Comparison of ENCODE assay signal across 10 mouse cellular contexts in genomic region chr2:132689188-132689568, GRCm38 (mm10). TPM values are rescaled to one million over a fixed set of nuclear protein-coding genes. Genes with fewer than 3 reads are reported as not detected.
A peak's percentile ranks its signal among the peaks of the same experiment; 100 is the strongest.
DNase-seq lines count a peak whose midpoint lies in the region; ATAC-seq and TF ChIP-seq lines count a peak whose summit lies in the region.
"Had no signal": no experiment of that assay in that cellular context is flagged by ENCODE, and none has a peak within 500 bp of the region (broad histone marks: within the 10 kb centered on the region; RNA-seq: fewer than 3 reads in every experiment).

No protein-coding gene starts in this region.

- no peak for TF ChIP-seq EP300 in liver, postnatal 0 days (IDR thresholded peaks at IDR 0.05; ENCODE audit: low read depth)

- peaks cover 44% of the 10 kb centered on the region for H3K4me1 ChIP-seq in heart, embryonic 13.5 days
- peaks cover 32% of the 10 kb centered on the region for H3K4me1 ChIP-seq in bone marrow macrophage, adult 2 months (ENCODE audit: control insufficient read depth, insufficient read depth, low read length)
- H3K4me1 ChIP-seq in liver, postnatal 0 days (ENCODE audit: insufficient read depth): peaks cover 54% of the 10 kb centered on the region
- H3K4me1 ChIP-seq in hindbrain, embryonic 14.5 days (replicated peaks; ENCODE audit: control insufficient read depth, insufficient read depth, low read length): peaks cover 4% of the 10 kb centered on the region; the same call in 1 of the 2 replicates

- H3K27me3 ChIP-seq in heart, embryonic 13.5 days (replicated peaks): no peaks in the 10 kb centered on the region
- H3K27me3 ChIP-seq in liver, postnatal 0 days (ENCODE audit: insufficient read depth, low read length): no peaks in the 10 kb centered on the region
- no peaks in the 10 kb centered on the region for H3K27me3 ChIP-seq in hindbrain, embryonic 14.5 days (ENCODE audit: control insufficient read depth, insufficient read depth, low read length)
- H3K27me3 ChIP-seq: hindbrain, embryonic 12.5 days; Patski had no signal

- no peak for TF ChIP-seq CTCF in bone marrow macrophage, adult 2 months (IDR thresholded peaks at IDR 0.05; ENCODE audit: low read depth, low read length)
- TF ChIP-seq CTCF in liver, postnatal 0 days (IDR thresholded peaks at IDR 0.05; ENCODE audit: low read depth): no peak

- 0 out of 2 replicates have a peak overlapping the region, but pooled peaks have one; percentile 7 for H3K4me2 ChIP-seq in heart, embryonic 13.5 days
- no peak overlapping the region for H3K4me2 ChIP-seq in liver, postnatal 0 days (ENCODE audit: low read depth, low read length)
- no peak overlapping the region for H3K4me2 ChIP-seq in hindbrain, embryonic 14.5 days (replicated peaks)
- H3K4me2 ChIP-seq: hindbrain, embryonic 12.5 days had no signal

- DNase-seq in heart, adult 8-10 months (ENCODE audit: low spot score): no peak
- DNase-seq in CD4-positive helper T cell, adult 2 months (ENCODE audit: low read depth, low spot score): peak; percentile 53
- no peak for DNase-seq in liver, postnatal 0 days
- DNase-seq in frontal cortex, postnatal 14 days (ENCODE audit: low spot score in 2 of 2): no peak
- no peak for DNase-seq in hindbrain, embryonic 14.5 days (ENCODE audit: low spot score)

- no peak for ATAC-seq in heart, embryonic 13.5 days (ENCODE audit: extremely low read depth, insufficient number of reproducible peaks, low FRiP score, low TSS enrichment)
- no peak for ATAC-seq in liver, postnatal 0 days
- no peak for ATAC-seq in erythroid progenitor cell, adult 5-6 weeks (replicated peaks; ENCODE audit: low FRiP score, poor library complexity, severe bottlenecking)
- ATAC-seq in hindbrain, embryonic 14.5 days (ENCODE audit: low FRiP score): no peak
- ATAC-seq: Patski had no signal

- 76% methylated on average over 4 of the region's 4 CpGs for whole genome bisulfite sequencing in heart, embryonic 13.5 days
- 40% methylated on average over 4 of the region's 4 CpGs for WGBS in liver, postnatal 0 days (ENCODE audit: insufficient replicate concordance)
- 72% methylated on average over 4 of the region's 4 CpGs for WGBS in hindbrain, embryonic 14.5 days

- H3K36me3 ChIP-seq in heart, embryonic 13.5 days: peaks cover 14% of the 10 kb centered on the region
- H3K36me3 ChIP-seq in liver, postnatal 0 days (replicated peaks; ENCODE audit: insufficient read depth, low read length): no peaks in the 10 kb centered on the region
- H3K36me3 ChIP-seq in hindbrain, embryonic 14.5 days (replicated peaks; ENCODE audit: control insufficient read depth, insufficient read depth): peaks cover 18% of the 10 kb centered on the region; the same call in 1 of the 2 replicates
- H3K36me3 ChIP-seq: hindbrain, embryonic 12.5 days had no signal

- TF ChIP-seq POLR2A in bone marrow macrophage, adult 2 months (IDR thresholded peaks at IDR 0.05; ENCODE audit: borderline replicate concordance, low read depth, low read length): no peak

- peak overlapping the region; percentile 25 for H3K27ac ChIP-seq in heart, embryonic 13.5 days (replicated peaks)
- H3K27ac ChIP-seq in bone marrow macrophage, adult 2 months (ENCODE audit: insufficient read depth, low read depth, low read length): peak overlapping the region; percentile 79
- H3K27ac ChIP-seq in liver, postnatal 0 days (ENCODE audit: low read depth): peak overlapping the region; percentile 87
- no peak overlapping the region for H3K27ac ChIP-seq in hindbrain, embryonic 14.5 days
- H3K27ac ChIP-seq: hindbrain, embryonic 12.5 days had no signal

- no peak overlapping the region for H3K4me3 ChIP-seq in heart, embryonic 13.5 days
- no peak overlapping the region for H3K4me3 ChIP-seq in bone marrow macrophage, adult 2 months (ENCODE audit: insufficient read depth, low read length)
- no peak overlapping the region for H3K4me3 ChIP-seq in liver, postnatal 0 days (ENCODE audit: low read depth, low read length)
- H3K4me3 ChIP-seq in hindbrain, embryonic 14.5 days (replicated peaks; ENCODE audit: low read length): no peak overlapping the region
- H3K4me3 ChIP-seq: hindbrain, embryonic 12.5 days had no signal

- no peaks in the 10 kb centered on the region for H3K9me3 ChIP-seq in heart, embryonic 13.5 days
- H3K9me3 ChIP-seq in liver, postnatal 0 days (ENCODE audit: low read length): no peaks in the 10 kb centered on the region
- H3K9me3 ChIP-seq in hindbrain, embryonic 14.5 days (ENCODE audit: control insufficient read depth, low read length): no peaks in the 10 kb centered on the region
- H3K9me3 ChIP-seq: hindbrain, embryonic 12.5 days had no signal

- peak overlapping the region; percentile 9; the same call in 1 of the 2 replicates for H3K9ac ChIP-seq in heart, embryonic 13.5 days
- H3K9ac ChIP-seq in liver, postnatal 0 days (replicated peaks): peak overlapping the region; percentile 8
- no peak overlapping the region for H3K9ac ChIP-seq in hindbrain, embryonic 14.5 days
- H3K9ac ChIP-seq: hindbrain, embryonic 12.5 days had no signal

RNA-seq across cellular contexts. Expression of gene Shld1, which starts 2.4 kb away (rescaled TPM):
- polyA plus RNA-seq in heart, embryonic 13.5 days (2015; fragmentation: Nextera tagmentation; extraction: Ambion mirVana): 13.4 and 14.9 TPM in 2 replicates
- 10 to 100 TPM; 30.4 to 74.1 (median 46.7) TPM for total RNA-seq in heart, adult 8-10 months (2022)
- polyA plus RNA-seq in bone marrow macrophage, adult 2 months (2012; ENCODE audit: insufficient read depth, insufficient read length, missing spikeins): 14.5 and 15.9 TPM in 2 replicates
- 9.5 and 11.1 TPM in 2 replicates for polyA plus RNA-seq in liver, postnatal 0 days (2015; fragmentation: Nextera tagmentation; extraction: Ambion mirVana)
- total RNA-seq in erythroid progenitor cell, adult 5-6 weeks (2015; ENCODE audit: low replicate concordance): 13.4 and 14.4 TPM in 2 replicates
- 8.1 and 9.8 TPM in 2 replicates for total RNA-seq in erythroid progenitor cell, adult 5-6 weeks (2017; ENCODE audit: low replicate concordance)
- 21.9 and 23.3 TPM in 2 replicates for polyA plus RNA-seq in hindbrain, embryonic 14.5 days (2014; fragmentation: Nextera tagmentation; extraction: Ambion mirVana)
